Mouse (Mus musculus) stomach, embryonic 15.5 days (tissue): ENCODE results near the gene Tnip2. TPM values are rescaled to one million over a fixed set of nuclear protein-coding genes. Genes with fewer than 3 reads are reported as not detected.

Source experiments
- ATAC-seq: fragments of 200-750 bp; cut with Nextera tagmentation; 2 replicates; pipeline ENCODE4 v1.8.0; 2017; ENCODE audit warnings: low read depth, moderate number of reproducible peaks, moderate TSS enrichment; ENCODE audit not compliant: insufficient read depth, low FRiP score
- H3K27ac ChIP-seq: fragments of 300-500 bp; sonication (generic); 2 replicates; pipeline ENCODE4 v1.5.1; 2015; ENCODE audit warnings: mild to moderate bottlenecking, inconsistent platforms
- H3K27me3 ChIP-seq: fragments of 300-500 bp; sonication (generic); replicated peaks from 2 replicates; pipeline ENCODE4 v1.6.1; 2015; ENCODE audit warnings: inconsistent platforms
- H3K36me3 ChIP-seq: fragments of 300-500 bp; sonication (generic); 2 replicates; pipeline ENCODE4 v1.6.1; 2015; ENCODE audit warnings: inconsistent platforms
- H3K4me1 ChIP-seq: fragments of 300-500 bp; sonication (generic); 2 replicates; pipeline ENCODE4 v1.6.1; 2015; ENCODE audit warnings: inconsistent platforms
- H3K4me2 ChIP-seq: fragments of 300-500 bp; sonication (generic); 2 replicates; pipeline ENCODE4 v1.6.1; 2015; ENCODE audit warnings: mild to moderate bottlenecking, inconsistent platforms
- H3K4me3 ChIP-seq: fragments of 300-500 bp; sonication (generic); replicated peaks from 2 replicates; pipeline ENCODE4 v1.5.1; 2015; ENCODE audit warnings: inconsistent platforms
- H3K9ac ChIP-seq: fragments of 300-500 bp; sonication (generic); 2 replicates; pipeline ENCODE4 v1.6.1; 2015; ENCODE audit warnings: inconsistent platforms
- H3K9me3 ChIP-seq: fragments of 300-500 bp; sonication (generic); 2 replicates; pipeline ENCODE4 v1.6.1; 2016; ENCODE audit warnings: inconsistent platforms
- WGBS: fragments of 180-500 bp; shearing (Covaris S2); methylation state at CpG from one replicate; pipeline ENCODE4 v1.1.7; 2015; 5-methylcytosine and 5-hydroxymethylcytosine counted together
- polyA plus RNA-seq: library from polyadenylated mRNA; unstranded; fragments of >200 nt; fragmentation: Nextera tagmentation; extraction: Ambion mirVana; gene quantifications from 2 replicates; pipeline ENCODE4 v1.2.1, GENCODE M21; 2015

The Tnip2 gene
- 22.9 and 23.2 TPM in 2 replicates for polyA plus RNA-seq

DNA sequence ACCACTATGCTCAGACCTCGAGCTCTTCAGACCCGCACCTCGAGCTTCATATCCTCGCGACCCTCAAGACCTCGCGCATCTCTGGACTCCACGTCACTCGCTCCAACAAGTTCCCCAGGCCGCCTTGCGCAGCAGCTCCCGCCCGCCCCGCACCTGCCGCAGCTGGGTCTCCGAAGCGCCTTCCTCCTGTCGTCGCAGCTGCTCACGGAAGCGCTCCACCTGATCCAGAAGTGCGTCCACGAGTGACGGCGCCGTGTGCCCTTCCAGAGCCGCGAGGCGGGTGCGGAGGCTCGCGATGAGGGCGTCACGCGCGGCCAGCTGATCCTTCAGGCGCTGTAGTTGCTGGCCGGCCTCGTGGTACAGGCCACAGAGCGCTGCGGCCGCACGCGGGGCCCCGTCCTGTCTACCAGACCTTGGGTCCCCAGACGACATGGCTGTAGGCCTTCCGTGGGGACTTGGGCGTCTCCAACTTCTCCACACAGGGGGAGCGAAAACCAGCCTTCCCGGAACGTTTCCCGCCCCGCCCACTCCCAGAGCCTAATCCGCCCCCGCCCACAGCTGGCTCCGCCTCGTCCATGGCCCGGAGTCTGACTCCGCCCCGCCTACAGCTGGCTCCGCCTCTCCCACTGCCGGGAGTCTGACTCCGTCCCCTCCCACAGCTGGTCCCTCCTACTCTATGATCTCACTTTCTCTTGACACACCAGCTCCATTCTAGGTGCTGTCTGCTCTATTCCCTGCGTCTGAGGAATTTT is at the start of gene Tnip2:
Gene Tnip2 (minus strand): TSS at position 526 of the 752 bp plus-strand sequence.
- WGBS: under 1% methylated on average over 55 of the region's 64 CpGs
- peak; percentile 96 for ATAC-seq
- Histone ChIP-seq H3K9ac (peak within 1 kb of the TSS; percentile 53), H3K27ac (peak within 1 kb of the TSS; percentile 31; the same call in 1 of the 2 replicates), H3K9me3 (no peaks in the 10 kb centered on the region), H3K36me3 (no peaks in the 10 kb centered on the region), H3K27me3 (no peaks in the 10 kb centered on the region), H3K4me2 (peak within 1 kb of the TSS; percentile 90), H3K4me1 (peaks cover 5% of the 10 kb centered on the region), H3K4me3 (peak within 1 kb of the TSS; percentile 80)

DNA sequence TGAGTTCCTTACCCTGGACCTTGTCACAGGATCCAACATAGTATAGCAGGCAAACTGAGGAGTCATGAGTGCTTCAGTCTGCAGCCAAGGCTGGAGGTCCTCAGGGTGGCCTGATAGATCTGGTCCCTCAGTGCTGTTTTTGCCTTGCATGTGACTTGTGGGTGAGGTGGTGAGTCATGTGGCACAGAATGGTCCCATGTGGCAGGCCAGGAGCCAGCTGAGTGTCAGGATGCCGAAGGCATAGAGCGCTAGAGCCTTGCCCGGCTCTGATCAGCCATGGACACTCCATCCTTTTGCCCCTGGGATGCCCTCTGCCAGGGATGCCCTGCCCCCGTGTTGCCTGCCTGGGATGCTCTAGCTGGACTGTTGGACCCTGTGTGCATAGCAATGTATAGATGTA is 38.0 kb upstream of the Tnip2 start:
- no peak overlapping the region for H3K27ac ChIP-seq
- WGBS: 92% methylated on average over 4 of the region's 4 CpGs
- H3K36me3 ChIP-seq: peaks cover 28% of the 10 kb centered on the region
- no peak overlapping the region for H3K4me3 ChIP-seq
- H3K27me3 ChIP-seq: no peaks in the 10 kb centered on the region
- no peaks in the 10 kb centered on the region for H3K9me3 ChIP-seq
- H3K4me2 ChIP-seq: no peak overlapping the region
- ATAC-seq: no peak
- H3K9ac ChIP-seq: no peak overlapping the region
- H3K4me1 ChIP-seq: peaks cover 5% of the 10 kb centered on the region

DNA sequence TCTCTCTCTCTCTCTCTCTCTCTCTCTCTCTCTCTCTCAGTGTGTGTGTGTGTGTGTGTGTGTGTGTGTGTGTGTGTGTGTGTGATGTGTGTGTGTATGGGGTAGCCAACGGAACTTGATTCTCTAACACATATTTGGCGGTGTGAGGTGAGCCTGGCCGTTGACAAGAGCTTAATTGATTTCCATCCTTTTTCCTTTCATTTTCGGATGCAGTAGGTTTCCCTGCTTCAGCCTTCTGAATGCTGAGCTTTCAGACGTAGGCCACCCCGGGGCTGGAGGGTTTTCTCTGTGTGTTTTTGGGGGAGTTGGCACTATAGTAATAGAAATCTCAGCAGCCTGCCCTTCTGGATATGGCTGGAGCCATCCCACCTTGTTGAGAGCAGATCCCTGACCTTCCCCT is 36.5 kb upstream of the Tnip2 start:
- H3K4me2 ChIP-seq: peak overlapping the region; percentile 91
- H3K9ac ChIP-seq: no peak overlapping the region
- H3K27me3 ChIP-seq: no peaks in the 10 kb centered on the region
- ATAC-seq: no peak
- WGBS: 9% methylated on average over 6 of the region's 6 CpGs
- peaks cover 5% of the 10 kb centered on the region for H3K4me1 ChIP-seq
- H3K36me3 ChIP-seq: peaks cover 18% of the 10 kb centered on the region
- no peak overlapping the region for H3K27ac ChIP-seq
- H3K9me3 ChIP-seq: no peaks in the 10 kb centered on the region
- H3K4me3 ChIP-seq: peak overlapping the region; percentile 92

DNA sequence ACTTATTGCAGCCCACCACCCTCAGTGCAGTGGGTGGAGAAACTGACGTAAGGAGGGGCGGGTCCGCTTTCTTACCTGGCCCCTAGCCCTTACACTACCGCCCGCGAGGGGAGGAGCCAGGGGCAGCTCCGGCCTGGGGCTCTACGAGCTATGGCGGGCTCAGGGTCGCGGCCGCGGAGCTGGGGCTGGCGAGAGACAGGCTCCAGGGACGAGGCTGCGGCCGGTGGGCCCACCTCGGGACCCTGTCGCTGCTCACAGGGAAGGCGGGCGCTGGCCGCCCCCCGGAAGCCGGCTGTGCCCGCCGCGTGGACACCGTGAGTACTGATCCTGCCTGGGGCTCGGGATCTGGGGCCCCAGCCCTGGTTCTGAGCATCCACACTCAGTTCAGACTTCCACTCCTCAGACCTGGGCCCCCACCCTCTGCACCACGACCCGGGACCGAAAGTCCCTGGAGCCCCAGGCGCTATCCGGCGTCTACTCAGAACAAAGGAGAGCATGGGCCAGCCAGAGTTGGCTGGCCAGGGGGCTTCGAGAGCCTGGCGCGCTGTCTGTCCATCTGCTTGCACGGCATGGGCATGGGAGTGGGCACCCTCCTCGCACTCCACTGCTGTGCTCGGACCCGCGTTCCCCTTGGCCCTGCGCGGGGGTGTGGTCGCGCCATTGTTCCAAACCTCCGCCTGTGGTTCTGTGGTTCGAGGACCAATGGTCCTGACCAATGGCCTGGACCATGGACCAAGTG is 35.9 kb upstream of the Tnip2 start:
- ATAC-seq: peak; percentile 83
- 0 out of 2 replicates have a peak overlapping the region, but pooled peaks have one; percentile 55 for H3K27ac ChIP-seq
- 1% methylated on average over 48 of the region's 49 CpGs for WGBS

DNA sequence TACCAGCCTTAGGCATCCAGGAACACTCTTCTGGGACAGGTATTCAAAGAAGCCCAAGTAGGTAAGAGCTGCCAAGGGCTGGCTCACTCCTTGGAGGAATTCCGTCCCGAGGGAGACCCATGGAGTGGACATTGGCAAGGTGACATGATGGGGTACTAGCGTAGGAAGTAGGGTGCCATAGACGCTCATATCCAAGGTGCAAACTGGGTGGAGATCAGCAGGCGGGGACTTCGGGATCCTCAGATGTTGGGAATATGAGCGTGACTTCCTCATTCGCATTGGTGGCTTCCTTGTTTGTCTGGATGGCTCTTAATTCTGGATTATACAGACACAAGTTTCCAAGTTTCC is 35.3 kb upstream of the Tnip2 start:
- peaks cover 16% of the 10 kb centered on the region for H3K36me3 ChIP-seq
- 18% methylated on average over 8 of the region's 8 CpGs for WGBS
- peak overlapping the region; percentile 92 for H3K4me3 ChIP-seq
- peaks cover 5% of the 10 kb centered on the region for H3K4me1 ChIP-seq
- peak overlapping the region; percentile 91 for H3K4me2 ChIP-seq
- H3K9ac ChIP-seq: peak overlapping the region; percentile 87
- ATAC-seq: no peak
- no peaks in the 10 kb centered on the region for H3K27me3 ChIP-seq
- H3K27ac ChIP-seq: no peak overlapping the region
- no peaks in the 10 kb centered on the region for H3K9me3 ChIP-seq

More for the DNA sequence above, 35.9 kb upstream of the Tnip2 start:
- Histone ChIP-seq H3K4me3 (peak overlapping the region; percentile 92), H3K9me3 (no peaks in the 10 kb centered on the region), H3K27me3 (no peaks in the 10 kb centered on the region), H3K4me1 (peaks cover 5% of the 10 kb centered on the region), H3K36me3 (peaks cover 16% of the 10 kb centered on the region), H3K9ac (peak overlapping the region; percentile 87), H3K4me2 (peak overlapping the region; percentile 91)

DNA sequence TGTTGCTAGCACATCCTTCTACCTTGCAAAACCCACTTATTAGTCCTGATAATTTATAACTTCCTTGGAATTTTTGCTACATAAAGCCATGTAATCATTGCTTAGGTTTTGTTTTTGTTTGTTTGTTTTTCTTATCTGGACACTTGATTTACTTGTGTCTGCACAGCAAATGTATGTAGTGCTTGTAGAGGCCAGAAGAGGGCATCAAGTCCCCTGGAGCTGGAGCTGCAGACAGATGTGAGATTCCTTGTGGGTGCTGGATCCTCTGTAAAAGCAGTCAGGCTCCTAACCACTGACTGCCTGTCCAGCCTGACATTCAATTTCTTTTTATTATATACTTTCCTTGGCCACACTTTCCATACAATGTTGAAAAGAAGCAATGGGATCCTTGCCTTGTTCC is 33.6 kb upstream of the Tnip2 start:
- Histone ChIP-seq H3K36me3 (peaks cover 9% of the 10 kb centered on the region), H3K27ac (no peak overlapping the region), H3K4me2 (no peak overlapping the region), H3K27me3 (no peaks in the 10 kb centered on the region), H3K4me3 (no peak overlapping the region), H3K9me3 (no peaks in the 10 kb centered on the region), H3K9ac (no peak overlapping the region), H3K4me1 (peaks cover 5% of the 10 kb centered on the region)
- no peak for ATAC-seq

DNA sequence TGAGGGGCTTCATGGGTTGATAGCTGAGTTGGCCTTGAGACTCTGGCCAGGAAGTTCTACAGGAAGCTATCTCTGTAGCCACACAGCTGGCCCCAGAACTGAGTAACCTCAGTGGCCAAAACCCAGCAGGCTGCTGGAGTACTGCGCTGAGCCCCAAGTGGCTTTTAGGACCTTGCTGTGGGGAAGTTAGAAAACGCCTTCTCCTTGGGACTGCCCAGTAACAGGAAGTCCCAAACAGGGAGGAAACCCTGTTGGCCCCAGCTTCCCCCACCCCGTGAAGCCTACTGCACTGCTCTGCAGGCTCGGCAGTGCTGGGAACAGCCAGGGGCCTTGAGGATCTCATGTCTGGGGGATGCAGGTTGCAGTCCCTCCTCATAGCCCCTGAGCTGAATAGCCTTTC is 29.3 kb upstream of the Tnip2 start:
- H3K4me1 ChIP-seq: no peaks in the 10 kb centered on the region
- H3K36me3 ChIP-seq: no peaks in the 10 kb centered on the region
- H3K9me3 ChIP-seq: no peaks in the 10 kb centered on the region
- no peak overlapping the region for H3K4me2 ChIP-seq
- WGBS: 55% methylated on average over 4 of the region's 4 CpGs
- H3K27ac ChIP-seq: no peak overlapping the region
- H3K9ac ChIP-seq: no peak overlapping the region
- no peak overlapping the region for H3K4me3 ChIP-seq
- H3K27me3 ChIP-seq: no peaks in the 10 kb centered on the region
- no peak; the same call in 1 of the 2 replicates for ATAC-seq

DNA sequence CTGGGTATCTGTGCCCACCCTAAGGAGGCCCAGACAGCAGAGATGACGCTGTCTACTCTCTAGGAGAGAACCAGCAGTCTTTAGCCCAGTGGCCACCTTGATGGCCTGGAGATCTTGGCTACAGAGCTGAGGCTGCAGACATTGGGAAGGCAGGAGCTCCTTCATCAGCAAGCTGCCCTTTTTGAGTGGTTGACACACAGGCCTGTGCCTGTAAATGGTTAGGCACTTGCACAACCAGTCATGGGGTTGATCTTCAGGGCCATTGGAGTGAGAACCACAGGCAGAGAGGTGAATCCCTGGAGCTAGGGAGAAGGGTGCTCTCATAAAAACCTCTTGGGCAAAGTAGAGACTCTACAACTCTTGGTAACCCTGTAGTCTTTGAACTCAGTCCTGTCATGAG is 28.4 kb upstream of the Tnip2 start:
- ATAC-seq: no peak
- H3K36me3 ChIP-seq: no peaks in the 10 kb centered on the region
- no peak overlapping the region for H3K9ac ChIP-seq
- no peaks in the 10 kb centered on the region for H3K27me3 ChIP-seq
- 60% methylated on average over 1 of the region's 1 CpGs for WGBS
- H3K4me1 ChIP-seq: no peaks in the 10 kb centered on the region
- H3K9me3 ChIP-seq: no peaks in the 10 kb centered on the region
- no peak overlapping the region for H3K27ac ChIP-seq
- H3K4me2 ChIP-seq: no peak overlapping the region
- no peak overlapping the region for H3K4me3 ChIP-seq

DNA sequence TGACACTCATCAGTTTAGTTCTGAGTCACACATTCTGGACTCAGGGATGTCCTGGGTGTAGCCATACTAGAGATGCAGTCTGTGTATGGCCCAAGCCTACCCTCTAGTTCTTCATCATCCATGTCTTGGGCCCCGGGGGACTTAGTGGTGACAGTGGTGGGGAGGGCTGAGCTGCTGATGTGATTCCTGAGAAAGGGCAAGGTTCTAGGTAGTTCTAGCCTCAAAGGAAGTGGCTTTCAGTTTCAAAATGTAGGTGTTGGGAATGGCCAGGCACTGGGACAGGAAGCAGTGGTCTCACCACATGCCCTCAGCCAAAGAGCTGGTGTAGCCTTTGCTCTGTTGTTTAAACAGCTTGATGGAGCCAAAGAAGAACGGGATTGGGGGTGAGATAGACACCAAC is 25.3 kb upstream of the Tnip2 start:
- Histone ChIP-seq H3K27me3 (no peaks in the 10 kb centered on the region), H3K4me1 (no peaks in the 10 kb centered on the region), H3K4me3 (no peak overlapping the region), H3K4me2 (no peak overlapping the region), H3K27ac (no peak overlapping the region), H3K9me3 (no peaks in the 10 kb centered on the region), H3K9ac (no peak overlapping the region), H3K36me3 (no peaks in the 10 kb centered on the region)
- no peak for ATAC-seq
- 80% methylated on average over 2 of the region's 2 CpGs for WGBS

DNA sequence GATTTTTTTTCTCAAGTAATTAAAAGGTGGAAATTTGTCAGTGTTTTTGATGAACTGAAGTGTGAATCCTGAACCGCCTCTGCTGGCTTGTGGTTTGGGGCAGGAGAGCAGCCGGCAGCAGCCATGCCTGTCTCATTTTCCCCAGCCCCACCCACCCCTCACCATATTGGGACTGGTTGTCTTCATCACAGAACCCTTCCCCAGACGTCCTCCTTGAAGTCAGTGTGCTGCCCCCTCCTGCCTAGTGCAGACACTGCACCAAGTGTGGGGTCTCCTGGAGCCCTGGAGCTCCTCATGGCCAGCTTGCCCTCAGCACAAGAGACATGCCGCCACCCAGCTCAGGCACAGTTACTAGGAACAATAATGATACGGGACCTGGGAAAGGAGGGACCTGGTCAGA is 24.7 kb upstream of the Tnip2 start:
- Histone ChIP-seq H3K27ac (no peak overlapping the region), H3K4me1 (no peaks in the 10 kb centered on the region), H3K9ac (no peak overlapping the region), H3K27me3 (no peaks in the 10 kb centered on the region), H3K9me3 (no peaks in the 10 kb centered on the region), H3K36me3 (no peaks in the 10 kb centered on the region), H3K4me2 (no peak overlapping the region), H3K4me3 (no peak overlapping the region)
- WGBS: 29% methylated on average over 5 of the region's 5 CpGs
- ATAC-seq: no peak

DNA sequence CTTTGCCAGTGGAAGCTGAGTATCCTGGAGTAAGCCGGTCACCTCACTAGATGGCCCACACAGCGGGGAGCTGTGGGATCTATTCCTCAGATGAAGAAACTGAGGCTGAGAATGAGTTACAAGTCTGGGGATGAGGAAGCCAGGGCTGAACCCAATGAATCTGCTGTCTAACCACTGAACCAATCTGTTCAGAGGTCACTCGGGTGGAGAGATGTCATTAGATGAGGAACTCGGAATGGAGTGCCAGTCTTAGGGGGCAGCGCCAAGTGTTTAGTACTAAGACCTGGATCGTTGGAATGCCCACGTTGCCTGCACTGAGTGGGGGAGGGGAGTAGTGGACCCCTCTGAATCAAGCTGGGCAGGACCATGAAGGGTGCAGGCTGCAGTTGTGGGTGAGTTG is 24.3 kb upstream of the Tnip2 start:
- H3K4me2 ChIP-seq: no peak overlapping the region
- no peaks in the 10 kb centered on the region for H3K27me3 ChIP-seq
- WGBS: 74% methylated on average over 7 of the region's 7 CpGs
- no peaks in the 10 kb centered on the region for H3K9me3 ChIP-seq
- no peaks in the 10 kb centered on the region for H3K36me3 ChIP-seq
- H3K4me1 ChIP-seq: no peaks in the 10 kb centered on the region
- H3K4me3 ChIP-seq: no peak overlapping the region
- H3K9ac ChIP-seq: no peak overlapping the region
- no peak for ATAC-seq
- no peak overlapping the region for H3K27ac ChIP-seq

DNA sequence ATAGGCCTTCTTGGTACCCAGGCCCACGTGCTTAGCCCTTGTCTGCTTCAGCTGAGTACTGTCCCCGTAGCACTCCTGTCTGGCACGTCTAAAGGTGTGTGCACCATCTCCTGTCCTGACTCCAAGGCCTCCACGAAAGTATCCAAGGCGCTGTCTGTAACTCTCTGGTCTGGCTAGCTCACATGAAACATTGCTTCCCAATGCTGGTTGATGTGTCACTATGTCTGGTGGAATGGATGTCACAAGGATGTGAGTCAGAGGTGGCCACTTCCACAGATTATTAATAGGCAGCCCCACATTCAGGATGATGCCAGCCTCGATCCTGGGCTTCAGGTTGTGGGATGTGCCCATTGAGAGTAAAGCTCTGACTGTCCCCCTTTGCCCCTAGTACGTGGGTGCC is 22.0 kb upstream of the Tnip2 start:
- Histone ChIP-seq H3K9me3 (no peaks in the 10 kb centered on the region), H3K4me2 (no peak overlapping the region), H3K36me3 (no peaks in the 10 kb centered on the region), H3K4me1 (0 out of 2 replicates have a peak, but pooled peaks cover 3% of the 10 kb centered on the region), H3K9ac (no peak overlapping the region), H3K4me3 (no peak overlapping the region), H3K27ac (no peak overlapping the region), H3K27me3 (no peaks in the 10 kb centered on the region)
- ATAC-seq: no peak
- 83% methylated on average over 7 of the region's 7 CpGs for WGBS
